10 mouse cellular contexts compared by ENCODE assay signal in genomic region chr2:180569028-180569643, GRCm38 (mm10). TPM values are rescaled to one million over a fixed set of nuclear protein-coding genes. Genes with fewer than 3 reads are reported as not detected.
DNase-seq lines count a peak whose midpoint lies in the region; ATAC-seq lines count a peak whose summit lies in the region.
"Had no signal": no experiment of that assay in that cellular context is flagged by ENCODE, and none has a peak within 500 bp of the region (broad histone marks: within the 10 kb centered on the region; RNA-seq: fewer than 3 reads in every experiment).

No protein-coding gene starts in this region.

- ATAC-seq in hindbrain, embryonic 14.5 days (ENCODE audit: low FRiP score) = no peak
- peak; percentile 44 for ATAC-seq in kidney, embryonic 15.5 days (replicated peaks; ENCODE audit: low FRiP score)
- ATAC-seq in stomach, embryonic 16.5 days (ENCODE audit: insufficient read depth, low FRiP score) = peak; percentile 71

- no peaks in the 10 kb centered on the region for H3K9me3 ChIP-seq in hindbrain, embryonic 14.5 days (ENCODE audit: control insufficient read depth, low read length)
- H3K9me3 ChIP-seq in hindbrain, embryonic 10.5 days = no peaks in the 10 kb centered on the region
- H3K9me3 ChIP-seq in kidney, embryonic 15.5 days (replicated peaks) = no peaks in the 10 kb centered on the region
- no peaks in the 10 kb centered on the region for H3K9me3 ChIP-seq in stomach, embryonic 16.5 days (replicated peaks; ENCODE audit: control insufficient read depth, low read length)
- H3K9me3 ChIP-seq: G1E had no signal

- H3K36me3 ChIP-seq in hindbrain, embryonic 14.5 days (replicated peaks; ENCODE audit: control insufficient read depth, insufficient read depth) = no peaks in the 10 kb centered on the region
- no peaks in the 10 kb centered on the region for H3K36me3 ChIP-seq in hindbrain, embryonic 10.5 days
- no peaks in the 10 kb centered on the region for H3K36me3 ChIP-seq in kidney, embryonic 15.5 days
- H3K36me3 ChIP-seq in stomach, embryonic 16.5 days (ENCODE audit: control insufficient read depth, insufficient read depth, low read length) = no peaks in the 10 kb centered on the region
- H3K36me3 ChIP-seq: G1E had no signal

- no peak overlapping the region for H3K9ac ChIP-seq in hindbrain, embryonic 14.5 days
- H3K9ac ChIP-seq in kidney, embryonic 15.5 days = no peak overlapping the region
- H3K9ac ChIP-seq in stomach, embryonic 16.5 days (ENCODE audit: low read length) = no peak overlapping the region

- no peak overlapping the region for H3K27ac ChIP-seq in hindbrain, embryonic 14.5 days
- H3K27ac ChIP-seq in hindbrain, embryonic 10.5 days = no peak overlapping the region
- peak overlapping the region; percentile 85 for H3K27ac ChIP-seq in kidney, embryonic 15.5 days
- no peak overlapping the region for H3K27ac ChIP-seq in stomach, embryonic 16.5 days (ENCODE audit: low read length)

- no peak overlapping the region for H3K4me3 ChIP-seq in hindbrain, embryonic 14.5 days (replicated peaks; ENCODE audit: low read length)
- no peak overlapping the region for H3K4me3 ChIP-seq in hindbrain, embryonic 10.5 days
- no peak overlapping the region for H3K4me3 ChIP-seq in kidney, embryonic 15.5 days (replicated peaks)
- H3K4me3 ChIP-seq in stomach, embryonic 16.5 days (replicated peaks; ENCODE audit: low read length) = no peak overlapping the region
- H3K4me3 ChIP-seq: erythroblast, embryonic 14.5 days had no signal

- H3K27me3 ChIP-seq in hindbrain, embryonic 14.5 days (ENCODE audit: control insufficient read depth, insufficient read depth, low read length) = peaks cover 7% of the 10 kb centered on the region; the same call in 1 of the 2 replicates
- H3K27me3 ChIP-seq in hindbrain, embryonic 10.5 days (ENCODE audit: insufficient read depth, poor library complexity, severe bottlenecking) = peaks cover 16% of the 10 kb centered on the region; the same call in 1 of the 2 replicates
- H3K27me3 ChIP-seq in kidney, embryonic 15.5 days = no peaks in the 10 kb centered on the region
- H3K27me3 ChIP-seq in stomach, embryonic 16.5 days (ENCODE audit: control insufficient read depth, insufficient read depth, low read length) = no peaks in the 10 kb centered on the region

- intact Hi-C loops in gastrocnemius, postnatal 14 days (cut with DNase I; ENCODE audit: low total_unique reads) = no loop called here
- intact Hi-C loops in left cerebral cortex, postnatal 36 days (cut with DNase I) = no loop called here

- 52% methylated on average over 3 of the region's 3 CpGs for WGBS in hindbrain, embryonic 14.5 days
- WGBS in hindbrain, embryonic 10.5 days = 71% methylated on average over 3 of the region's 3 CpGs
- WGBS in kidney, embryonic 15.5 days = 23% methylated on average over 3 of the region's 3 CpGs
- WGBS in stomach, embryonic 16.5 days = 23% methylated on average over 3 of the region's 3 CpGs

- H3K4me1 ChIP-seq in hindbrain, embryonic 14.5 days (replicated peaks; ENCODE audit: control insufficient read depth, insufficient read depth, low read length) = peaks cover 2% of the 10 kb centered on the region
- no peaks in the 10 kb centered on the region for H3K4me1 ChIP-seq in hindbrain, embryonic 10.5 days (replicated peaks)
- peaks cover 23% of the 10 kb centered on the region for H3K4me1 ChIP-seq in kidney, embryonic 15.5 days
- H3K4me1 ChIP-seq in stomach, embryonic 16.5 days (ENCODE audit: control insufficient read depth, insufficient read depth, low read length) = peaks cover 12% of the 10 kb centered on the region

- DNase-seq in hindbrain, embryonic 14.5 days (ENCODE audit: low spot score) = peak; percentile 57
- no peak for DNase-seq in hindbrain, embryonic 10.5 days (ENCODE audit: low spot score)
- DNase-seq in adipocyte (ENCODE audit: low spot score) = peak; percentile 78
- peak; percentile 53 for DNase-seq in gastrocnemius, postnatal 14 days
- DNase-seq in left cerebral cortex, postnatal 36 days (ENCODE audit: low spot score in 2 of 2) = no peak
- no peak for DNase-seq in layer of hippocampus, postnatal 25 days (ENCODE audit: extremely low spot score in 1 of 2, low spot score in 1 of 2)

- no peak overlapping the region for H3K4me2 ChIP-seq in hindbrain, embryonic 14.5 days (replicated peaks)
- no peak overlapping the region for H3K4me2 ChIP-seq in kidney, embryonic 15.5 days
- H3K4me2 ChIP-seq in stomach, embryonic 16.5 days (ENCODE audit: low read depth, low read length) = no peak overlapping the region

RNA-seq across cellular contexts. Expression of gene Mrgbp, which starts 12.0 kb away (rescaled TPM):
- polyA plus RNA-seq in hindbrain, embryonic 14.5 days (2014; fragmentation: Nextera tagmentation; extraction: Ambion mirVana) = 35.4 and 38.2 TPM in 2 replicates
- polyA plus RNA-seq in hindbrain, embryonic 10.5 days (2016; fragmentation: Nextera tagmentation; extraction: Ambion mirVana) = 39.2 and 39.3 TPM in 2 replicates
- total RNA-seq in gastrocnemius, postnatal 14 days (2021) = 1 to 10 TPM; 4.7 to 5.3 TPM
- polyA plus RNA-seq in kidney, embryonic 15.5 days (2015; fragmentation: Nextera tagmentation; extraction: Ambion mirVana) = 43.4 and 44.8 TPM in 2 replicates
- polyA plus RNA-seq in stomach, embryonic 16.5 days (2015; fragmentation: Nextera tagmentation; extraction: Ambion mirVana) = 22.7 and 22.8 TPM in 2 replicates
- 10 to 100 TPM; 15.3 to 17.7 TPM for total RNA-seq in left cerebral cortex, postnatal 36 days (2021)
- total RNA-seq in layer of hippocampus, postnatal 25 days (2021) = 10 to 100 TPM; 17.8 to 21.2 TPM

RNA-seq across cellular contexts. Expression of gene Ogfr, which starts 19.9 kb away (rescaled TPM):
- 88.4 and 90.2 TPM in 2 replicates for polyA plus RNA-seq in hindbrain, embryonic 14.5 days (2014; fragmentation: Nextera tagmentation; extraction: Ambion mirVana)
- polyA plus RNA-seq in hindbrain, embryonic 10.5 days (2016; fragmentation: Nextera tagmentation; extraction: Ambion mirVana) = 96.4 and 105 TPM in 2 replicates
- total RNA-seq in gastrocnemius, postnatal 14 days (2021) = 10 to 100 TPM; 22.5 to 25.2 TPM
- 63.8 and 76.1 TPM in 2 replicates for polyA plus RNA-seq in kidney, embryonic 15.5 days (2015; fragmentation: Nextera tagmentation; extraction: Ambion mirVana)
- polyA plus RNA-seq in stomach, embryonic 16.5 days (2015; fragmentation: Nextera tagmentation; extraction: Ambion mirVana) = 35.0 and 39.5 TPM in 2 replicates
- total RNA-seq in left cerebral cortex, postnatal 36 days (2021) = 10 to 100 TPM; 36.7 to 38.0 TPM
- total RNA-seq in layer of hippocampus, postnatal 25 days (2021) = 10 to 100 TPM; 43.2 to 45.6 TPM

RNA-seq across cellular contexts. Expression of gene Col9a3, which starts 28.5 kb away (rescaled TPM):
- polyA plus RNA-seq in hindbrain, embryonic 14.5 days (2014; fragmentation: Nextera tagmentation; extraction: Ambion mirVana) = 61.4 and 65.7 TPM in 2 replicates
- 10.2 and 14.3 TPM in 2 replicates for polyA plus RNA-seq in hindbrain, embryonic 10.5 days (2016; fragmentation: Nextera tagmentation; extraction: Ambion mirVana)
- total RNA-seq in gastrocnemius, postnatal 14 days (2021) = under 1 TPM; 0.29 to 0.97 TPM
- polyA plus RNA-seq in kidney, embryonic 15.5 days (2015; fragmentation: Nextera tagmentation; extraction: Ambion mirVana) = 8.8 and 9.8 TPM in 2 replicates
- 6.6 and 9.0 TPM in 2 replicates for polyA plus RNA-seq in stomach, embryonic 16.5 days (2015; fragmentation: Nextera tagmentation; extraction: Ambion mirVana)
- 1 to 10 TPM; 8.2 to 9.2 TPM for total RNA-seq in left cerebral cortex, postnatal 36 days (2021)
- total RNA-seq in layer of hippocampus, postnatal 25 days (2021) = 10 to 100 TPM; 15.5 to 16.0 TPM

Comparison
In these comparisons a context has a peak if more than half of its experiments do, and no peak if none do; other contexts are left out.
1. DNase-seq: peak in hindbrain, embryonic 14.5 days (single experiment), adipocyte (single experiment) and gastrocnemius, postnatal 14 days (single experiment); none in hindbrain, embryonic 10.5 days (single experiment), left cerebral cortex, postnatal 36 days (0 of 2) and layer of hippocampus, postnatal 25 days (0 of 2).